Mouse (Mus musculus): ENCODE measurements around the gene Pik3ap1. TPM values are rescaled to one million over a fixed set of nuclear protein-coding genes. Genes with fewer than 3 reads are reported as not detected.
"Not testable (repeated sequence)": the region's sequence is repeated elsewhere in the genome, so short reads cannot be mapped to it uniquely, and the experiment has no call there.

Gene Pik3ap1
- polyA plus RNA-seq, 1 experiment, result 25.9 TPM

DNA sequence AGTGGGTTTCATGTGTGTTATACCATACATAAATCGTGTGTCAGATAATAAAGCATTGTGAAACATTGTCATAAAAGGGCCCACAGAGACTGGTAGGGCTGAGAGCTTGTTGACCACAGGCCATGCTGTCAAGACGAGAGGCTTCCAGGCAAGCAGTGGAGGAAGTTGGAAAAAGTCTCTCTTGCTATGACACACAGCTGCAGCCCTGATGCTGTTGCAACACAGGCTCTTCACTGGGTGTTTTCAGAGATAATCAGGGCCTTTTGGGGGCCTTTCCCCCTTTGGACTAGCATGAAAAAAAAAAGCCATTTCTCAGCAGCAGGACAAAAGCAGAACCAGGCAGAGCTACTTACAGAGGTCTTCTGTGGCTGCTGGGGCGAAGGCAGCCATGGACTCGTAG, 63.8 kb downstream of the Pik3ap1 start:
- 68% methylated on average over 4 of the region's 4 CpGs for WGBS
- Histone ChIP-seq H3K4me3 (replicated peaks; ENCODE audit: extremely low read depth, low read depth, low read length) (no peak overlapping the region), H3K4me1 (ENCODE audit: control insufficient read depth, insufficient read depth, low read length) (no peaks in the 10 kb centered on the region)
- no peak for DNase-seq
- TF ChIP-seq CTCF (IDR thresholded peaks at IDR 0.05; ENCODE audit: insufficient read depth, low read length) (no peak), POLR2A (IDR thresholded peaks at IDR 0.05; ENCODE audit: borderline replicate concordance, extremely low read depth, low read depth, low read length) (no peak)

DNA sequence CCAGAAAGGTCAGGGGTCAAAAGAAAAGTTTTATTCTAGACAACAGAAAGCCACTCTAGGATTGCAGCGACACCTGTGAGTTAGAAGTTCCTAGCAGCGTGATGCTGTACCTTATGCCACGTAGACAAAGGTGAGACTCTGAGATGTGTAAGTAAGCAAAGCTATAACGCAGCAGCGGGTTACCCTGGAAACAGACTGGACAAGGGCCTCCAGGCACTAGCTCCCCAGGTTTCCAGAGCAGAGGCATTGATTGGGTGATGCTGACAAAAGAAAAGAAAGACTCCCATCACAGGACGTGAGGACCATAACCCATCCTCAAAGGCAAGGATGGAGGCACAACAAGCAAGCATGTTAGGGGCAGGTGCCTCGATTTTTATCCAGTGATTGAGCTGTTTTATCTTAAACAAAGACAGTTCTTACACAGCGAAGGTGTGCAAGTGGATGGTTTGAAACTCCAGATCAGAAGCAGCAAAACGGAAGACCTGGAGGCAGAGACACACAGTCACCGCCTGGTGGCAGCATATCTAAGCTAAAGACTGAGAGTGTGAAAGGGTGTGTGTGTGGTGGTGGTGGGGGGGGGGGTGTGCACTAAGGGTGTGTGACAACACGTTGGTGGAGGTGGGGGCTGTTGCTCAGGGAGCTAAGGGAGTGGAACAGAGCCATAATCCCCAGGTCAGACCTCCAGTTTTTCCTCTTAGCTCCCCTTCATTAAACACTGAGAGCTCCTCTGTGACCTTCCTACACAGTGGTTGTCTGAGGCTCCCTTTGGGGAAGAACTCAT, 67.4 kb downstream of the Pik3ap1 start:
- peak; percentile 36 for DNase-seq

DNA sequence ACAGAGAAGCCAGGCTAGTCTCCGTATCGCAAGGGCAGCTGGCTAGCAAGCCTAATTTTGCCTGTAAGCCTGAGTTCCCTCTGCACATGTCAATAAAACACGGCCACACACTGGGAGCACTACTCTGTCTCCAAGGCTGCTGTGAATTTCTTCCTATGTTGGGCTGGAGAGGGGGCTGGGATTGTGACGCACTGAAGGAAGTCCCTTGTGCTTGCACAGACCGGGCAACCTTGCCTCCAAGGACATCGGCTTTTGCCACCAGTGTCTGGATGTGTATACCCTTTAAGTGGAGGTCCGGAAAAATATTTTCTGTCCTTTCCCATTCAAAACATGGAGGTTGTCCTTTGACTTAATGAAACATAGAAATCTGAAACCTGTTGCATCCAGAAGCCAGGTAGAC, 70.2 kb downstream of the Pik3ap1 start:
- peaks cover 2% of the 10 kb centered on the region for H3K4me1 ChIP-seq (ENCODE audit: control insufficient read depth, insufficient read depth, low read length)
- H3K4me3 ChIP-seq (replicated peaks; ENCODE audit: extremely low read depth, low read depth, low read length), result no peak overlapping the region
- 85% methylated on average over 7 of the region's 7 CpGs for WGBS
- TF ChIP-seq POLR2A (IDR thresholded peaks at IDR 0.05; ENCODE audit: borderline replicate concordance, extremely low read depth, low read depth, low read length), result no peak
- no peak for TF ChIP-seq CTCF (IDR thresholded peaks at IDR 0.05; ENCODE audit: insufficient read depth, low read length)
- DNase-seq, result no peak

More for the DNA sequence above, 67.4 kb downstream of the Pik3ap1 start:
- WGBS, result 36% methylated on average over 11 of the region's 11 CpGs
- Histone ChIP-seq H3K4me3 (replicated peaks; ENCODE audit: extremely low read depth, low read depth, low read length) (no peak overlapping the region), H3K4me1 (ENCODE audit: control insufficient read depth, insufficient read depth, low read length) (no peaks in the 10 kb centered on the region)
- peak; percentile 81 for TF ChIP-seq CTCF (IDR thresholded peaks at IDR 0.05; ENCODE audit: insufficient read depth, low read length)
- no peak for TF ChIP-seq POLR2A (IDR thresholded peaks at IDR 0.05; ENCODE audit: borderline replicate concordance, extremely low read depth, low read depth, low read length)

DNA sequence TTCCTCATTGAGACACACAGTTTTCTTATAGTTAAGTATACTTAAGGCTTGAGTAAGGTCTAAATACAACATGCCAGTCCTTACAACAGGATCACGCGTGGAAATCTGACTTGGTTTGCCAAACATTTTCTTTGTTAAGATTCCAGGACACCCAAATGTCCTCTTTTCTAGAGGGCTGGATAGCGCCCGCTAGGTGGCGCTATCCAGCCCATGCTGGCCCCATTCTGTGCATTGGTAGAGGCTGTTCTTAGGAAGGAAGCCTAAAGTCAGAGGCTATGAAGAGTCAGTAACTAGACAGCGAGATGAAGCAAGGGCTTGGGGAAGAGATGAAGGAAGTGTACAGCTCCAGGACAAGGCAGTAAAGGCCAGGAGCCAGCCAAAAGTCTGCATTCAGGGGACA, 71.2 kb downstream of the Pik3ap1 start:
- peaks cover 2% of the 10 kb centered on the region for H3K4me1 ChIP-seq (ENCODE audit: control insufficient read depth, insufficient read depth, low read length)
- no peak for DNase-seq
- WGBS, result 21% methylated on average over 6 of the region's 6 CpGs

DNA sequence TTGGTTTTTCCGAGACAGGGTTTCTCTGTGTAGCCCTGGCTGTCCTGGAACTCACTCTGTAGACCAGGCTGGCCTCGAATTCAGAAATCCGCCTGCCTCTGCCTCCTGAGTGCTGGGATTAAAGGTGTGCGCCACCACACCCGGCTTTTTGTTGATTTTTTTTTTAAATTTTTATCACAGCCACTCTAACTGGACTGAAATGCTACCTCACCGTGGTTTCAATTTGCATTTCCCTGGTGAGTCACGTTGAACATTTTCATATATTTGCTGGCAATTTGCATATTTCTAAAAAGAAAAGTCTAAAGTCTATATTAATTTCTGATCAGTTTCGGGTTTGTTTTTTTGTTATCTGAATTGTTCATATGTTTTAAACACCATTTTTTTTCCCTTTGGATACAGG, 72.3 kb downstream of the Pik3ap1 start:
- not testable (repeated sequence) for H3K4me3 ChIP-seq (replicated peaks; ENCODE audit: extremely low read depth, low read depth, low read length); H3K4me1 ChIP-seq (ENCODE audit: control insufficient read depth, insufficient read depth, low read length); DNase-seq
- WGBS, result 81% methylated on average over 8 of the region's 8 CpGs

More for the DNA sequence above, 71.2 kb downstream of the Pik3ap1 start:
- H3K4me3 ChIP-seq (replicated peaks; ENCODE audit: extremely low read depth, low read depth, low read length), result no peak overlapping the region
- TF ChIP-seq POLR2A (IDR thresholded peaks at IDR 0.05; ENCODE audit: borderline replicate concordance, extremely low read depth, low read depth, low read length), result no peak
- TF ChIP-seq CTCF (IDR thresholded peaks at IDR 0.05; ENCODE audit: insufficient read depth, low read length), result 0 out of 2 replicates have a peak, but pooled peaks have one; percentile 5

DNA sequence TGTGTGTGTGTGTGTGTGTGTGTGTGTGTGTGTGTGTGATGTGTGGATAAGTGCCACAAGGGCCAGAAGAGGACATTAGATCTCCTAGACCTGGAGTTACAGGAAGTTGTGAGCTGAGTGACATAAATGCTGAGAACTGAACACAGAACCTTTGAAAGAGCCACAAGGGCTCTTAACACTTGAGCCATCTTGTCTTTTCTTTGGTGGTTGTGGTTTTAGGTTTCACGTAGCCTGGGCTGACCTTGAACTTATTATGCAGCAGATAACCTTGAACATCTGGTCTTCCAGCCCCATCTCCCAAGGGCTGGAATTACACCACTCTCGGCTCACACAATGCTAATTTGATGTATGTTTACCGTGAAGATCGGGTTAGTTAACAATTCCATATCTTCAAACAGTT, 72.9 kb downstream of the Pik3ap1 start:
- Histone ChIP-seq H3K4me1 (ENCODE audit: control insufficient read depth, insufficient read depth, low read length) (peaks cover 2% of the 10 kb centered on the region), H3K4me3 (replicated peaks; ENCODE audit: extremely low read depth, low read depth, low read length) (no peak overlapping the region)
- no peak for DNase-seq
- 76% methylated on average over 4 of the region's 4 CpGs for WGBS
- no peak for TF ChIP-seq POLR2A (IDR thresholded peaks at IDR 0.05; ENCODE audit: borderline replicate concordance, extremely low read depth, low read depth, low read length)
- TF ChIP-seq CTCF (IDR thresholded peaks at IDR 0.05; ENCODE audit: insufficient read depth, low read length), result no peak

DNA sequence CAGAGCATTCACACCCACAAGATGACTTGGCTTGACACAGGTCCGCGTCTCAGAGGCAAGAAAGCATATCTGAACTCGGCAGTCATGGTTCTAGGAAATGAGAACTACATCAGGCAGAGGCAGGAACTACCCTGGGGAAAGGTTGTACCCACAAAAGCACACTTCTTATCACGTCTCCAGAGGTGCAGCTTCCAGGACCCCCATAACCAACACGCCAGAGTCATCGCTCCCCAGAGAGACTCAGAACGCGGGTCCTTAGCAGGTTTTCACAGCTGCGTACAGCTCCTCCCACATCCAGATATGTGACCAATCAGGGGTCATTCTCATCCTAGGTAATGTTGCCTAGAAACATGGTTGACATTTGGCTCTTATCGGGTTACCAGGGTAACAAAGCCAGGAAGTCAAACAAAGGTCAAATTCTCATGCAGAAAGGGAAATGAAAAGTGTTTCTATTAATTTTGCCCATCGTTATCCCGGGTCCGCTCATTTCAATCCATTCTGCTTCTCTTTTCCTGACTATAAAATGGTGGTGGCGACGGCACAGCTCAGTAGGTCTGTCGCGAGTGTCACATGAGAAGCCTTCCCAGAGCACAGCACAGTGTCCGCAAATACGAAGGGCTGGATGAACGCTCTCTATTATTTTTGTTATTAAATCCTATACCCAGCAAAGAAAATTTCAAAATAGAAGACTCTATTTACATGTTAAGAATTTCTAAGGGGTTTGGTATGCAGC, 73.8 kb downstream of the Pik3ap1 start:
- Histone ChIP-seq H3K4me3 (replicated peaks; ENCODE audit: extremely low read depth, low read depth, low read length) (no peak overlapping the region), H3K4me1 (ENCODE audit: control insufficient read depth, insufficient read depth, low read length) (peaks cover 2% of the 10 kb centered on the region)
- DNase-seq, result no peak
- TF ChIP-seq POLR2A (IDR thresholded peaks at IDR 0.05; ENCODE audit: borderline replicate concordance, extremely low read depth, low read depth, low read length) (no peak), CTCF (IDR thresholded peaks at IDR 0.05; ENCODE audit: insufficient read depth, low read length) (no peak)
- 19% methylated on average over 20 of the region's 20 CpGs for WGBS

DNA sequence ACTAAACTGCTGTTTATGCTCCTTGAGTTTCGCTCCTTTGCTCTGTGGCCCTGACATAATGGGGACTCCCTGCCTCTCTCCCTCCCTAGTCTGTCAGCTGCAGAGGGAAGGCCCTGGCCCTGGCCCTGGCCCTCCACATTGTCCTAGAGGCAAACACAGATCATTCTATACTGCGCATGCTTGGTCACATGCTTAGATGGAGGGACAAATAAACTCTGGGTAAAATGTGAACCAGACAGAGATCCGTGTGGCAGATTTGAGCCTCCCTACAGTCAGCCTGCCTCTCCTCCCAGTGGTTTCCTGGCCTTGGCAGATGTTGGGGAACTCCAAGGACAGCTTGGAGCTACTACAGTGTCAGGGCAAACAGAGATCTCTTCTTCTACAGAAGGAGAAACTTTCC, 81.0 kb downstream of the Pik3ap1 start:
- DNase-seq, result no peak
- H3K4me1 ChIP-seq (ENCODE audit: control insufficient read depth, insufficient read depth, low read length), result no peaks in the 10 kb centered on the region
- WGBS, result 75% methylated on average over 3 of the region's 3 CpGs
- TF ChIP-seq POLR2A (IDR thresholded peaks at IDR 0.05; ENCODE audit: borderline replicate concordance, extremely low read depth, low read depth, low read length) (no peak), CTCF (IDR thresholded peaks at IDR 0.05; ENCODE audit: insufficient read depth, low read length) (no peak)
- H3K4me3 ChIP-seq (replicated peaks; ENCODE audit: extremely low read depth, low read depth, low read length), result no peak overlapping the region

DNA sequence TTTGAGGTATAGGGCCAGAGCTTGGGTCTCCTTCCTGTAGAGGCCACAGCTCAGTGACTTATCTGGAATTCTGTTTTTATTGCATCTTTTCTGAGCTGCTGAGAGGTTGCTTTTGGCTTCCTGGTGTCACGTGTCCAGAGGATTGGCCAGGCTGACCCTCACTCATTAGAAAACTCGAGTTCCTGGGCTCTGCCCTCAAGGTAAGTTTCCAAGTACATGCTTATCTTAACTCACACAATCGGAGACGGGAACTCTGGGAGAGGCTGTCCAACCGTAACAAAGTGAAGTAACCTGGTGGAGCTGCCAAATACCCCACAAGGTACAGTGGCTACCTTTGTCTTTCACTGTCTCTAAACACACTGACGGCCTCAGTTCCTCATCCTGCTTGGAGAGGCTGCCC, 81.5 kb downstream of the Pik3ap1 start:
- no peak overlapping the region for H3K4me3 ChIP-seq (replicated peaks; ENCODE audit: extremely low read depth, low read depth, low read length)
- TF ChIP-seq CTCF (IDR thresholded peaks at IDR 0.05; ENCODE audit: insufficient read depth, low read length) (no peak), POLR2A (IDR thresholded peaks at IDR 0.05; ENCODE audit: borderline replicate concordance, extremely low read depth, low read depth, low read length) (no peak)
- no peak for DNase-seq
- 50% methylated on average over 6 of the region's 6 CpGs for WGBS
- no peaks in the 10 kb centered on the region for H3K4me1 ChIP-seq (ENCODE audit: control insufficient read depth, insufficient read depth, low read length)

DNA sequence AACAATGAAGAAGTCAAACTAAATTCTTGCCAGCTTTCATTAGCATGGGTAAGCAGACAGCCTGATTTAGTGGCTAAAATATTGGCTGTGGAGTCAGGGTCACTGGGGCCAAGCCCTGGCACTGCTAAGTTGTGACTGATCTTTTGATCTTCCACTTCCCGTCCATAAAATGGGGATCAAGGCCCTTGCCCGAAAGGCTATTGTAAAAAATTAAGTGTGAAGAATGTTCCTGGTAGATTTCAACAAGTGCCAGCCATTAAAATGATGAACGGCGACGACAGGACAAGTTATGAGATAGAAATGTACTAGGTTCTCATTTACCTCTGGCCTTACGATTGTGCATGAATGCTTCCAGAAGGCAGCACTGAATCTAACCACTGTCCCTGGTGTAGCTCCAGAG, 83.0 kb downstream of the Pik3ap1 start:
- no peak overlapping the region for H3K4me3 ChIP-seq (replicated peaks; ENCODE audit: extremely low read depth, low read depth, low read length)
- no peak for DNase-seq
- no peak for TF ChIP-seq POLR2A (IDR thresholded peaks at IDR 0.05; ENCODE audit: borderline replicate concordance, extremely low read depth, low read depth, low read length)
- no peak for TF ChIP-seq CTCF (IDR thresholded peaks at IDR 0.05; ENCODE audit: insufficient read depth, low read length)
- 59% methylated on average over 6 of the region's 6 CpGs for WGBS
- no peaks in the 10 kb centered on the region for H3K4me1 ChIP-seq (ENCODE audit: control insufficient read depth, insufficient read depth, low read length)
